Mouse (Mus musculus) lung, postnatal 4 days (tissue): ENCODE measurements around the gene Cry2.

Experiments
- DNase-seq, 2 experiments: peaks; one replicate each; pipeline ENCODE4 v3.0.0; 2021

The Cry2 gene

GRCm38 (mm10) chr2:92386821-92387570, 46.8 kb downstream of the Cry2 start:
- no peak for DNase-seq

DNA sequence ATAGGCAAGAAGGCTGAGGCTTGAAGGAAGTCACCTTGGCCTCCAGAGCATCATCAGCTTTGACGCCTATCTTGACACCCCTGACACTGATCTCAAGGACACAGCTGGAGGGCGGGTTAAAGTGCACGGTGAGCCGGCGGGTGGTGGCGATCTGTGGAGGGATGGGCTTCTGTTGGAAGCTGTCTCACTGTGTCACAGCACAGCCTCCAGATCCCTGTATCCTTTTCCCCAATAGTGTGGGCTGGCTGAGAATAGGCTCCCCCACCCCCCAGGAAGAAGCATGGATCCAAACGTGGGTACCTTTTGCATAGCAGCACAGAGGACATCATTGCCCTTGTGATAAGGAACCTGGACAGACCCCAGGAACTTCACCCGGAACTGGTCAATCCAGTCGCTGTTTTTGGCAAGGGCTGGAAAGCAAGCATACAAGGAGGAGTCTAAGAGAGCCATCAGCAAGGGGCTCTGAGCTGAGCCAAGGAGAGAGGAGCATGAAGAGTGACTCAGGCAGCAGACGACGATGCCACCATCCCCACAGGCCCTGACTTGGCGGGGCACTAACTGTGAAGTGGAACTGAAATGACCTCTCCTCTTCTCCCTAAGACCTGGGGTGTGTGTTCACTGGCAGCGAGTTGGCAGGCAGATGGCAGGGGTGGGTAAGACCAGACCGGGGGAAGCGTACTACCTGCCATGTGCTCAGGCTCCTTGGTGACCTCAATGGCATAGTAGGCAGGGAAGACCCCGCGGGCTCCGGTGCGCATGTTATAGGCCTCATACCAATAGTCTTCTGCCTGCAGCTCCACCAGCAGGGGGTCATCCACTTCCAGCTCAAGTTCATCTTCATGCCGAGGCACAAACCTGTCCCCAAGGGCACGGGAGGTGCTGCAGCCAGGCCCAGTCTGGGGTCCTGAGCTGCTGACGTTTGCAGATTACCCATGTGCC, 48.5 kb downstream of the Cry2 start:
- no peak for DNase-seq

GRCm38 (mm10) chr2:92384101-92384500, 49.7 kb downstream of the Cry2 start:
- DNase-seq: no peak

DNA sequence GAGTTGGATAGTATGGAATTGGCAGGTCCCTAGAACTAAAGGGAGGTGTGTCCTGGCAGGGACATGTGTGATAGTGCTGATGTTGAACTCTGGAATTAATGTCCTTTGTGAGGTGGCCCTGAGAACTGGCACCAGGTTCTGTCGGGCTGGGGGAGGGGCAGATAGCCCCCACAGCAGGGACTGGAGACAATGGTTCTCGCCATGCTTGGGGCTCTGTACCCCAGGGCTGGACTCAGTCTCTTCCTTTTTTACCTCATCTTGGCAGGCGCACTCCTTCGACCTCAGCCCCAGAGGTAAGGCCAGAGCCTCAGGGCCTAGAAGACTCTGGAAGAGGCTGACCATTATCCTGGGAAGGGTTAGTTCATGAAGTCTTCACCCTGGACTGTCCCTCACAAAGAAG, 51.1 kb downstream of the Cry2 start:
- DNase-seq: no peak

DNA sequence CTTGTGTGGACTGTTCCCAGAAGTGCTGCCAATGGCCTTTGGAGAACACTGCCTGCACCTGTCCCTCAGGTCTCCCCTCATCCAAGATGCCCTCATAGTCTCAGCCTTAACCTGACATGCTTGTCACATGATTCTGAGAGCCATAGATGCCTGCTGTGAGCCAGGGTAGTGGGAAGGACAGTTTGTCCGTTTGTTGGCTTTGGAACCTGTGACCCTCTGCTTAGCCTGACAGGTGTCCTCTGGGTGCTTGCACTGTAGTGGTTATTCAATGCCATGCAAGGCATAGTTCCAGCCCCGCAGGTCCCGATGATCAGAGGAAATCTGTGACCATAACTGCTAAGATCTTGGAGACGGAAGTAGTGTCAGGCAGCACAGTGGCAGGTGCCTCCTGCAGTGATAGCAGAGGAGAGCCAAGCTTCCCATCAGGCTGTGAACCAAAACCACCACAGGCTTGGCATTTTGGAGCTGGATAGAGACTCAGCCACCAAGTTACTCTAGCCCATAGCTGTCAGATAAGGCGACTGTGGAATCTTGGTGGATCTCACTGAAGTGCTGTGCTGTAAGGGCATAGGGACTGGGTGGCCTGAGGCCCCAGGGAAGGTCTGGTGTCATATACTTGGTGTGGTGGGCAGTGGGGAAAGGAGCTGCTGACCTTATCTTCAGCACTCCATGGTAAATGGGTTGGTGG, 51.8 kb downstream of the Cry2 start, which contains the start of gene 1700029I15Rik:
Gene 1700029I15Rik, plus strand, starts transcription at position 638 of the 688 bp plus-strand sequence.
- no peak for DNase-seq

- peak in 1 of 2 experiments; percentile 54 for DNase-seq
These were observed 52.7 kb downstream of the Cry2 start for GRCm38 (mm10) chr2:92381161-92381560.

DNA sequence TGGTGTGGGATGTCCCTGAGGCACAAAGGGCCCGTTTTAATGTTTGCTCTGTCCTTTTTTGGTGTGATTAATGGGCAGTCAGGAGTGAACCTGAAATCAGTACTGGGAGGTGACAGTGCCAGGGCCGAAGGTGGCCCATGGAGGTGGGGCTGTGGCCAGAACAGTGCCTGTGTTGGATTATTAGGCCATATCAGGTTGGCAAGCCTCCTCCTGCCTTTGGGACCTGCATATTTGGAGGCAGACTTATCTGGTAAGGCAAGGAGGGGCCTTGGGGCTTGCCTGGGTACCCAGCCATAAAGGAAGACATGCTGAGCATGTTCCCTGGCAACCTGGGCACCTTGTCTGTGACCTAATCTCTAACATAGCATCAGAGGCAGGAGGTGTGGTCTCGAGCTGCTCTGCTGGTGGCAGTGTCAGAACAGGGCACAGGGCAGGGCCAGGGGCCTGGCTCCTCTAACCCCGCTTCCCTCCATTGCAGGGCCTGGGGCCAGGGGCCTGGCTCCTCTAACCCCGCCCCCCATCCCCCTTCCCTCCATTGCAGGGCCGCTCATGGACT, 53.3 kb downstream of the Cry2 start:
- no peak for DNase-seq

DNA sequence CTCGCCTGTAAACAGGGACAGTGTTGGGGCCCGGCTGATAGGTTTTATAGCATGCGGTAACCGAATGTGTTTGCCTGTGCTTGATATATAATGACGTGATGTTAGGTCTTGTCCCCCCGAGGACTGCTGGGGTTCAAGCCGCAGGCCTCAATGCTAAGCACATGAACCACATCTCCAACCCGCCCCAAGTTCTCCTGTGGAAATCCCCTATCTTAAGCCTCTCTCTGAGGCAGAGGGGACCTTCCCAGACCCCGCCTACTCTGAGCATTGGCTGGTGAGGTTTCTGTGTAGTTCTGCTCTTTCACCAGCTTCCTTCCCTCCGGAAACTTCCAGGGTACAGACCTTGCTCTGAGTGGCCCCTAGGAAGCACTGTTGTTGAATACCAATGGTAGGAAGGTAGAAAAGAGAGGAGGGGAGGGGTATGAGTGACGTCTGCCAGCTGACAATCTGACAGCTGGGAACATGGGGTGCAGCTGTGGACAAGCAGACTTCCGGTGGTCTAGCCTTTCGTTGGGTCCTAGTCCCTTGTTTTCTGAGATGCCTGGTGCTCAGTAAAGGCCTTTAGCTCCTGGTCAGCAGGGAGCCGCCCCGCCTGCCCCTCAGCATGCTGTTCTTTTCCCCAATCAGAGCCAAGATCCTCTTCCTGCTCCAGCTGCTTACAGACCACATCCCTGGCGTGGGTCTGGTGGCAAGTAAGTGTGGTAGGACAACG, 53.9 kb downstream of the Cry2 start:
- peak in 1 of 2 experiments; percentile 52 for DNase-seq

DNA sequence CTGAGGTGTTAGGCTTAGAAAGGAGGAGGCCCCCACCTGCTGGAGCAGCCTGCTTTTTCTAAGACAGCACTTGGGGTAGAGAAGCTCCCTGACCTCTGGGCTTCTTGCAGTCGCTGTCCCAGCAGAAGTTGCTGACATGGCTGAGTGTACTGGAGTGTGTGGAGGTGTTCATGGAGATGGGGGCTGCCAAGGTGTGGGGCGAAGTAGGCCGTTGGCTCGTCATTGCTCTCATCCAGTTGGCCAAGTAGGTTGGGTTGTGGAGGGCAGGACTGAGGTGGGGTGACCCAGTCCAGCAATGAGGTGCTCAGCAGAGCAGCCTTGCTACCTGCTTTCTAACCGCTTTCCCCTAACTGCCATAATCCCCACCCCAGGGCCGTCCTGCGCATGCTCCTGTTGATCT, 56.5 kb downstream of the Cry2 start:
- DNase-seq: no peak

DNA sequence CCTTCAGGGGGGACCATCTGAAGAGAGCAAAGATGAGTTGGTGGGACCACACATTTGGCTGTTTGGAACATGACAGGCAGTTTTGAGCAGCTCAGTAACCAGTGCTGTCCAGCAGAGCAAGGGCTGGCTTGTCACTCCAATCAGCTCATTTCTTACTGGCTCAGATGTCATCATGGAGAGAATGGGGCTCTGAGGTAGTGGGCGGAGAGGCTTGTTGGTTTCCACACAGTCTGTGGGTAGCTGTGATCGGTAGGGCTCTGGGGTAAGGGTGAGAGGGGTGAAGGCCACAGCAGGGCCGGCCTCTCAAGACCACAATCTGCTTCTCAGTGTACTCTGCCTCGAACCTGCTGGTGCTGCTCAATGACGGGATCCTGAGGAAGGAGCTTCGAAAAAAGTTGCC, 57.5 kb downstream of the Cry2 start:
- peak in 1 of 2 experiments; percentile 27 for DNase-seq

DNA sequence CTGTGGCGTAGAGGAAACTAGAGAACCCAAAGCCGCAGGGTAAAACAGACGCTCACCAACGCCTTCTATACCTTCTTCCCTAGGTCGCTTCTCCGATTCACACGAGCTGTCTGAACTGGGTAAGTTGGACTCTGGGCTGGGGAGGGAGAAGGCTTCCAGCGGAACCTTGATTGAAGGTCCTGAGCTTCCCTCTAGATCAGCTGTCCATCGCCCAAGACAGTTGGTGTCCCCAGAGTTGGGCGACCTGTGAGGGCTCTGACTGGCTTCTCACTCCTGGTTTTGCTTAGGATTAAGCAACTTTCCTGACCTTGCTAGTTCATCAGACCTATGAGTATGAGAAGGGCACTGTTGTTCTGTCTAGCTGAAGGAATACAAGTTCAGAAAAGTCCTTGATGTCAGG, 58.1 kb downstream of the Cry2 start:
- DNase-seq: no peak

- DNase-seq: peak; percentile 96 to 99
These were observed 58.7 kb downstream of the Cry2 start for GRCm38 (mm10) chr2:92375099-92375623.

DNA sequence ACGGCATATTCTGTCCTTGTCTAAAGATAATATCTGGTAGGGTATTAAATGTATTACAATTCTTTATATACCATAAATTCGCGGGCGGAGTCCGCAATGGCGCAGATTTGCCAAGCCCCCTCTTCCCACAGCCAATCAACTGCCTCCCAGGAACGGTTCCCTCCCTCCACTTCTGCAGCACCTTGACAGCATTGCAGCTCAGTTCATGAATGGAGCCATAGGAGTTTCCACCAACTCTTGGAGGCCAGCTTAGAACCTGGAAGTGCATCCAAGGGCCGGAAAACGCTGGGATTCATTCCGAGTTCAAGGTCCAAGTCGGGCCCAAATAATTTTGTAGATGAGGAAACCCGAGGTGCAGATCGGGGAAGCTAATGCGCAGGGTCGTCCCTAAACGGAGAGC, 59.3 kb downstream of the Cry2 start, which contains the start of the genes Pex16 and Large2:
Gene Pex16, plus strand, starts transcription at position 163 of the 400 bp plus-strand sequence.
Gene Large2, minus strand, starts transcription at position 356 of the 400 bp plus-strand sequence.
- DNase-seq: peak; percentile 49 to 57

DNA sequence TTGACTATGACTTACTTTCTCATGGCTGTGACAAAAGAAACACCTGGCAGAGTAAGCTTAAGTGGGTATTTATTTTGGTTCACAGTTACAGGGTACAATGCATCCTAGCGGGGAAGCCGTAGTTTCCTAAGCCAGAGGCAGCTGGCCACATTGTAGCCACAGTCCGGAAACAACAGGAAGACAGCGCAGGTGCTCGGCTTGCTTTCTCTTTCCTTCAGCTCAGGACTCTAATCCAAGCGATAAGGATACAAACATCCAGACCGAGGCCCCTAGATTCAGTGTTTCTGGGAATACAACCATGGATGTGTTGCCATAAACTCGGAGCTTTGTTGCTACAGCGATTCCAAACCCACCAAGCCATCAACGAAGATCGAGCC, 60.4 kb downstream of the Cry2 start:
- DNase-seq: no peak

DNA sequence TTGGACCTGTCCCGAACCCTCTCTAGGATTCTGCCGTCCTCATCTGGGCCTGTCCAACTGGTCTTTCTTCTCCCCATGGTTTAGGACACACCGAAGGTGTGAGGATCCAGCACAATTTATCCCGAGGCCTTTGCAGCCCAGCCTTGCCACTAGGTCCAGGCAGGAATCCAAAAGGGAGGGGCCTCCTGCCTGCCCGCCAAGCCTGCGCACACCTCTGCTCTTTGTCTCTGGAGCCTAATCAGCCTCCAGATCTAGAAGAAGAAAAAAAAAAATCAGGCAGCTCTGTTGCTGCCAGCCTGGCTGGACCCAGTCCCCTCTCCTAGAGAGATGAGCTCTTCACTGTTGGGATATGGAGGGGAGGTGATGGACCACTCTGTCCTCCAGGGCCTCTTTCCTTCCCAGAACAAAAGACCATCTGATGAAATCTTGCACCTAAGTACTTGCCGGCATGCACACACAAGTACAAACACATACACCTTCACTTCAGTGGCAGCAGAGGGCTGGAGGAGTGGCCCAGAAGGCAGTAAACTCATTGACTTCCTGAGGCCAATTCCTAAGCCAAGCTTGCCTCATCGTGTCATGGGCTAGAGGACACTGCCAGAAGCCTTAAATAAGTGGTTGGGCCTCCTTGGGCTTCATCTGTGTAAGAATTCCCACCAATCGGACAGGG, 60.9 kb downstream of the Cry2 start:
- DNase-seq: peak; percentile 72 to 85

DNA sequence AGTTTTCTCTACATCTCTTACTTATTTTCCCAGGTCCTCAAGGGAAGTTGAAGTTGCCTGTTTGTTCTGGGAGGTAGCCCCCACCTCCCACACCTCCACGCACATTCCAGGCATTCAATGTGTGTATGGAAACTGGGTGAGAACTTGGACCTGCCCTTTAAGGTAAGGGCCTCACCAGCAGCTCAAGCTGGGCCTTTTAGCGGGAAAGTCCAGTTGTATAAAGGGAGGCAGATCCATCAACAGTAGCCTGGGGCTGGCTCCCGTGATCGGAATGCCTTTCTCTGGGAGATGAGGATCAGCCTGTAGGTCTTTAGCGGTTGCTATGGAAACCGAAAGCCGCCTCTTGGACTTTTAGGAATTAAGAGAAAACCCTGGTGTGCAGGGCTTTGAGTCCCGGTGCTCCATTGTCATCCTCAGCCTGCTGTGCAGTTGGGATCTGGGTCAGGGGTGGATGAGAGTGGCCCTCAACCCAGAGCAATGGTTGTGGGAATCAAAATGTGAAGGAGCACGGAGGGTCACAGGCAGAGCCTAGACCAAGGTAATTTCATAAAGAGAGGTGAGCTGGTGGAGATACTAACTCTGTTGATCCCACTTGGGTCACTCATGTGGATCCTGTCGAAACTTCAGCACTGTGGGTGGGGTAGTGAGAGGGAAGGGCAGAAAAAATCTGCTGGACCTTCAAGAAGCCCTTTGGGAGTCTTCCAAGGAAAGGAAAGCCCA, 61.7 kb downstream of the Cry2 start:
- peak; percentile 34 to 78 for DNase-seq

DNA sequence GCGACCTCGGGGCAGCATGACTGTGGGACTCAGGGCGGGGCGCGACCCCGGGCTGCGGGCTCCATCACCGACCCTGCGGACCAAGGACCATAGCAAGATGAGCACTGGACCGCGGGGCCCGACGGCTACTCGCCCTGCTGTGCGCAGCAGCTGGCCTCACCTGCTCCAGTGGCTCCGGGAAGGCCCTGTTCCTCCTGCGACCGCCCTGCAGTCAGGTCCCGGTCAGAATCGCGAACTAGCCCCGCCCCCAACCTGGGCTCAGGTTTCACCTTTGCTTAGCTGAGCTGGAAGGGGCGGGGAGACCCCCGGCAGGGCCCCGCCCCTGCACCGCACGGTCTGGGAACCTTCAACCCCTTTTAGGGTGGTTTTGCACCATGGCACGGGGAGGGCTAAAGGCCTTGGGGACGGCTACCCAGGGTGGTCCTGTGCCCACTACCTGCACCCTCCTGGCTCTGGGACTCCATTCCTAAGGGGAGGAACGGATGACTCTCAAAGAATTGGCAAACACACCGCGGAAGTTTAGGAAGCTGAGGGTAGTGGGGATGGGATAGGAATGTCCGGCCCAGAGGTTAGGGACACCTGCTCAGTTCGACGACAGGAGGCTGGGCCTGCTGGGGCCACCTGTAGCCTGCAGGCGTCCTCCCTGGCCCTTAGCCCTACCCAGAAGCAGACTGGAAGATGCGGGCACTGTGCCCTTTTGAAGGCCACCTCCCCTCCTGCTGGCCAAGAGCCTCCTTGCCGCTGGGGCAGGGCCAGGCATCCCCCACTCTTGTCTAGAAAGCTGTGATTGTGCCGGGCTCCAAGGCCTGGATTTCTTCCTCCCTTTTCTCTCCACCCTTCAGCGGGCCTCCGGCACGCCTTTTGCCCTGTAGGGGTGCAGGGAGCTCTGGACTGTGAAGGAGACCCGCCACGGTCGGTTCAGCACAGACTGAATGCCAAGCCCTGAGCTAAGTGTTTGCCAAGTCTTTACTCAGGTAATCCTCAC, 62.7 kb downstream of the Cry2 start:
- DNase-seq: peak; percentile 82 to 91

GRCm38 (mm10) chr2:92370375-92370774, 63.5 kb downstream of the Cry2 start:
- no peak for DNase-seq

GRCm38 (mm10) chr2:92367383-92368029, 66.3 kb downstream of the Cry2 start:
- peak in 1 of 2 experiments; percentile 37 for DNase-seq
